Mouse (Mus musculus): ENCODE data around the gene Schip1. TPM values are rescaled to one million over a fixed set of nuclear protein-coding genes. Genes with fewer than 3 reads are reported as not detected.
A peak's percentile ranks its signal among the peaks of the same experiment; 100 is the strongest.

Schip1 gene
- polyA plus RNA-seq, 1 experiment = 8.0 TPM

- Histone ChIP-seq H3K27ac (ENCODE audit: control insufficient read depth, insufficient read depth, low read depth, low read length, poor library complexity) (no peak overlapping the region), H3K4me3 (replicated peaks; ENCODE audit: control insufficient read depth, low read depth, low read length) (no peak overlapping the region), H3K4me1 (ENCODE audit: control insufficient read depth, insufficient read depth, low read length) (no peaks in the 10 kb centered on the region)
- TF ChIP-seq CTCF (IDR thresholded peaks at IDR 0.05; ENCODE audit: control insufficient read depth, insufficient read depth, low read length) (no peak), POLR2A (IDR thresholded peaks at IDR 0.05; ENCODE audit: borderline replicate concordance, control insufficient read depth, low read depth, low read length) (no peak)
- 84% methylated on average over 9 of the region's 9 CpGs for WGBS
Observed at GRCm38 (mm10) chr3:68484021-68484420, 419.4 kb downstream of the Schip1 start.

GRCm38 (mm10) chr3:68484561-68484960, 420.0 kb downstream of the Schip1 start:
- no peak overlapping the region for H3K4me3 ChIP-seq (replicated peaks; ENCODE audit: control insufficient read depth, low read depth, low read length)
- TF ChIP-seq POLR2A (IDR thresholded peaks at IDR 0.05; ENCODE audit: borderline replicate concordance, control insufficient read depth, low read depth, low read length) (no peak), CTCF (IDR thresholded peaks at IDR 0.05; ENCODE audit: control insufficient read depth, insufficient read depth, low read length) (no peak)
- WGBS = 81% methylated on average over 4 of the region's 4 CpGs

GRCm38 (mm10) chr3:68487621-68488020, 423.0 kb downstream of the Schip1 start:
- H3K27ac ChIP-seq (ENCODE audit: control insufficient read depth, insufficient read depth, low read depth, low read length, poor library complexity) = no peak overlapping the region
- H3K4me1 ChIP-seq (ENCODE audit: control insufficient read depth, insufficient read depth, low read length) = no peaks in the 10 kb centered on the region
- WGBS = 81% methylated on average over 1 of the region's 1 CpGs
- TF ChIP-seq CTCF (IDR thresholded peaks at IDR 0.05; ENCODE audit: control insufficient read depth, insufficient read depth, low read length) (no peak), POLR2A (IDR thresholded peaks at IDR 0.05; ENCODE audit: borderline replicate concordance, control insufficient read depth, low read depth, low read length) (no peak)
- no peak overlapping the region for H3K4me3 ChIP-seq (replicated peaks; ENCODE audit: control insufficient read depth, low read depth, low read length)

More at GRCm38 (mm10) chr3:68484561-68484960, 420.0 kb downstream of the Schip1 start:
- H3K4me1 ChIP-seq (ENCODE audit: control insufficient read depth, insufficient read depth, low read length) = no peaks in the 10 kb centered on the region
- H3K27ac ChIP-seq (ENCODE audit: control insufficient read depth, insufficient read depth, low read depth, low read length, poor library complexity) = no peak overlapping the region

DNA sequence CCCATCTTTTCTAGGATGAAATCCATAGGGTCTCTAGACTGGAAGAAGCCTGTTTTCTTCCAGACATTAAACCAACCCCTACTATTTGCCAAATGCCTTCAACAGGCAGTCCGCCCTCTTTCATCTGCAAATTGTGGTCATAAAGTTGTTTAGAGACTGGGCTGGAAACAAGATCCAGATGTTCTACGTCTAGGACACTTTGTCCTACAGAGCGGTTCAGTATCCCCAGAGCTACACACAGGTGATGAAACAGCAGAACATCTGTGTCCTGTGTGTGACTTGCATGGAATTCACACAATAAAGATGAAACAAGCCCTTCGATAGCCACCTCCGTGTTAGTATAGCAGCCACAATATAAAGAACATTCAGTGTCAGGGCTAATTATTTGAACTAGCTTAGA, 423.7 kb downstream of the Schip1 start:
- TF ChIP-seq CTCF (IDR thresholded peaks at IDR 0.05; ENCODE audit: control insufficient read depth, insufficient read depth, low read length) (no peak), POLR2A (IDR thresholded peaks at IDR 0.05; ENCODE audit: borderline replicate concordance, control insufficient read depth, low read depth, low read length) (no peak)
- H3K4me1 ChIP-seq (ENCODE audit: control insufficient read depth, insufficient read depth, low read length) = no peaks in the 10 kb centered on the region
- WGBS = 81% methylated on average over 5 of the region's 5 CpGs
- no peak overlapping the region for H3K4me3 ChIP-seq (replicated peaks; ENCODE audit: control insufficient read depth, low read depth, low read length)
- no peak overlapping the region for H3K27ac ChIP-seq (ENCODE audit: control insufficient read depth, insufficient read depth, low read depth, low read length, poor library complexity)

GRCm38 (mm10) chr3:68491516-68491915, 426.9 kb downstream of the Schip1 start:
- Histone ChIP-seq H3K27ac (ENCODE audit: control insufficient read depth, insufficient read depth, low read depth, low read length, poor library complexity) (no peak overlapping the region), H3K4me1 (ENCODE audit: control insufficient read depth, insufficient read depth, low read length) (no peaks in the 10 kb centered on the region), H3K4me3 (replicated peaks; ENCODE audit: control insufficient read depth, low read depth, low read length) (no peak overlapping the region)
- no peak for TF ChIP-seq CTCF (IDR thresholded peaks at IDR 0.05; ENCODE audit: control insufficient read depth, insufficient read depth, low read length)
- TF ChIP-seq POLR2A (IDR thresholded peaks at IDR 0.05; ENCODE audit: borderline replicate concordance, control insufficient read depth, low read depth, low read length) = no peak
- WGBS = 75% methylated on average over 6 of the region's 6 CpGs

DNA sequence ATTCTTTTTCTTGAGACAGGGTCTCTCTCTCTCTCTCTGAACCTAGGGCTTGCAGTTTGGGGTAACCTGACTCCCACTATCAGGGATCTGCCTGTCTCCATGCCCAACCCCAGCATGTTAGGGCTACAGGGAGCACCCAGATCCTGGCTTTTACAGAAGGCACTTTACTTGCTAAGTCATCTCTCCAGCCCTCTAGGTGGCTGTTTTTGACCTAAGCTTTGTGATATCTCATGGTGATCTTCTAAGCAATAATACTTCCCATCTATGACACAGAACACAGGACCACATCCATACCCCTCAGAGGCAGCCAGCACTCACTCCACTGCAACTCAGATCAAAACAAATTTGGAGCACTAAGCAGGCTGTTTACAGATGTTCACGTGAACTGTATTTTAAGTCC, 427.5 kb downstream of the Schip1 start:
- WGBS = 86% methylated on average over 1 of the region's 1 CpGs

DNA sequence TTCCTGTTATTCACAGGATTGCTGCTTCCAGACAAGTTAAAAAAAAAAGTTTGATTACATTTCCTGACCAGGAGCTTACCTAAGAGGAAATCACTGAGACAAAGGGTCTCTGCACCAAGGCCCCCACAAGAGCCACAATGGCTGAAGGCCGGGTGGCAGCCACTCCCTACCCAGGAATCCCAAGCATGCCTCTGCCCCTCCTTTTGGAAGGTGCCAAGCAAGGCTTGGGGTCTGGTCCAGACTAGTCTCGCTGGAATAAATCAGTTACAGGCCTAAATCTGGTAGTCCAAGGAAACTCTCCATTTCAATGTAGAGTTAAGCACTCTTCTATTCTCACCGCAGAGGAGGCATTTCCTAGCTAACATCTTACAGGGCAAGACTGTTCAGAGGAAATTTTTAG, 427.9 kb downstream of the Schip1 start:
- no peak overlapping the region for H3K27ac ChIP-seq (ENCODE audit: control insufficient read depth, insufficient read depth, low read depth, low read length, poor library complexity)
- 70% methylated on average over 3 of the region's 3 CpGs for WGBS
- no peak overlapping the region for H3K4me3 ChIP-seq (replicated peaks; ENCODE audit: control insufficient read depth, low read depth, low read length)
- no peaks in the 10 kb centered on the region for H3K4me1 ChIP-seq (ENCODE audit: control insufficient read depth, insufficient read depth, low read length)
- TF ChIP-seq POLR2A (IDR thresholded peaks at IDR 0.05; ENCODE audit: borderline replicate concordance, control insufficient read depth, low read depth, low read length) (no peak), CTCF (IDR thresholded peaks at IDR 0.05; ENCODE audit: control insufficient read depth, insufficient read depth, low read length) (no peak)

More for the DNA sequence above, 427.5 kb downstream of the Schip1 start:
- TF ChIP-seq POLR2A (IDR thresholded peaks at IDR 0.05; ENCODE audit: borderline replicate concordance, control insufficient read depth, low read depth, low read length) (no peak), CTCF (IDR thresholded peaks at IDR 0.05; ENCODE audit: control insufficient read depth, insufficient read depth, low read length) (no peak)
- H3K4me1 ChIP-seq (ENCODE audit: control insufficient read depth, insufficient read depth, low read length) = no peaks in the 10 kb centered on the region
- no peak overlapping the region for H3K4me3 ChIP-seq (replicated peaks; ENCODE audit: control insufficient read depth, low read depth, low read length)
- no peak overlapping the region for H3K27ac ChIP-seq (ENCODE audit: control insufficient read depth, insufficient read depth, low read depth, low read length, poor library complexity)

- Histone ChIP-seq H3K4me1 (ENCODE audit: control insufficient read depth, insufficient read depth, low read length) (no peaks in the 10 kb centered on the region), H3K27ac (ENCODE audit: control insufficient read depth, insufficient read depth, low read depth, low read length, poor library complexity) (no peak overlapping the region; the same call in 1 of the 2 replicates), H3K4me3 (replicated peaks; ENCODE audit: control insufficient read depth, low read depth, low read length) (peak overlapping the region; percentile 39)
- TF ChIP-seq POLR2A (IDR thresholded peaks at IDR 0.05; ENCODE audit: borderline replicate concordance, control insufficient read depth, low read depth, low read length) (no peak), CTCF (IDR thresholded peaks at IDR 0.05; ENCODE audit: control insufficient read depth, insufficient read depth, low read length) (no peak)
- 1% methylated on average over 12 of the region's 12 CpGs for WGBS
Observed at GRCm38 (mm10) chr3:68493170-68493585, 428.6 kb downstream of the Schip1 start.

Measured in bone marrow, adult 2 months (tissue).